Mouse (Mus musculus): ENCODE measurements around the gene Mctp2. TPM values are rescaled to one million over a fixed set of nuclear protein-coding genes. Genes with fewer than 3 reads are reported as not detected.

Gene Mctp2
- total and polyA plus RNA-seq, 3 experiments: not detected

DNA sequence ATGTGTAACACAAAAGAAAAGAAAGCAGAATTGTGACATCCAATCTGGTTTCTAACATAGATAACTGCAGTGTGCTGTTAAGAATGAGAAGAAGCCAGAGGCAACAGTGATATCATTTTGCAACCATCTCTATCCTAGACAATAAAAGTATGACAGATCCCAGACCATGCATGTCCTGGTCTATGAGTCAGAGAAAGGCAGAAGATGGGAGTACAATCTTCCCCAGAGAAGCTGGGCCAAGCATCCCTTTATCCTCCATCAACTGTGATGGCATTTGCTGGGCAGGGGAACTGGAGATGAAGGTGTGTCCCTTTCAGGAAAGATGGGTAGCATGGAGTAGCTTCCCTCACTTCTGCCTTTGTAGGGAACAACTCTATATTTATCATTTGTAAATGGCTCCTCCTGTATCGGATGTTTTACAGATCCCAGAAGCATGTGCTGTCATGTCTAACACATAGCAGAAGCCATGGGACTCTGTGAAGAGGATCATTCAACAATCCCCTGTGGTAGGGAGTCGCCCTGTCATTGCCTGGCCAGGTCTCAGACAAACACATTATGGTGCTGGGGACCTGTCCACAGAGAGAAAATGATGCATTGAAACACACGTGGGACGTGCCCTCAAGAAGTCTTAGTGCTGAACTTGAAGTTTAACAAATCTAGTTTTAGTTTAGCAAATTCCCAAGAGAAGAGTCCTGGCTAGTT is 188.9 kb downstream of the Mctp2 start:
- no peak overlapping the region for H3K9ac ChIP-seq (ENCODE audit: control insufficient read depth, low read depth, low read length, poor library complexity, severe bottlenecking)
- TF ChIP-seq BHLHE40 (IDR thresholded peaks at IDR 0.05; ENCODE audit: borderline replicate concordance, low read depth, low read length) (no peak), GABPA (IDR thresholded peaks at IDR 0.05; ENCODE audit: low read depth, low read length) (no peak), GATA1 (IDR thresholded peaks at IDR 0.05; ENCODE audit: low read depth, low read length) (no peak), TCF12 (IDR thresholded peaks at IDR 0.05; ENCODE audit: low read depth, low read length) (no peak), MEF2A (IDR thresholded peaks at IDR 0.05; ENCODE audit: extremely low read depth, insufficient replicate concordance, low read depth, low read length, poor library complexity, severe bottlenecking) (no peak), USF1 (IDR thresholded peaks at IDR 0.05; ENCODE audit: low read depth, low read length) (no peak), ZC3H11A (IDR thresholded peaks at IDR 0.05; ENCODE audit: low read depth, low read length) (no peak), MYB (IDR thresholded peaks at IDR 0.05; ENCODE audit: low read depth, low read length) (no peak), USF2 (IDR thresholded peaks at IDR 0.05; ENCODE audit: borderline replicate concordance in 1 of 2, insufficient read depth in 1 of 2, low read depth in 1 of 2, low read length in 2 of 2) (no peak), SMC3 (IDR thresholded peaks at IDR 0.05; ENCODE audit: low read depth, low read length) (no peak), NRF1 (IDR thresholded peaks at IDR 0.05; ENCODE audit: insufficient read depth, low read depth, low read length, poor library complexity, severe bottlenecking) (no peak), POLR2AphosphoS2 (IDR thresholded peaks at IDR 0.05; ENCODE audit: low read length) (no peak), RAD21 (IDR thresholded peaks at IDR 0.05; ENCODE audit: low read depth, low read length) (no peak), NELFE (IDR thresholded peaks at IDR 0.05; ENCODE audit: low read depth, low read length) (no peak), POLR2AphosphoS5 (IDR thresholded peaks at IDR 0.05; ENCODE audit: borderline replicate concordance, low read depth, low read length) (no peak), KAT2A (conservative IDR thresholded peaks at IDR 0.05; ENCODE audit: low read depth, low read length) (no peak), MYC (IDR thresholded peaks at IDR 0.05; ENCODE audit: low read depth, low read length) (no peak), EP300 (IDR thresholded peaks at IDR 0.05; ENCODE audit: low read depth in 1 of 2, low read length in 2 of 2) (no peak)
- H3K4me3 ChIP-seq (ENCODE audit: control insufficient read depth in 1 of 2, insufficient read depth in 1 of 2, low read depth in 2 of 2, low read length in 2 of 2): no peak overlapping the region
- no peaks in the 10 kb centered on the region for H3K9me3 ChIP-seq (replicated peaks; ENCODE audit: insufficient read depth, low read length)
- H3K4me1 ChIP-seq (ENCODE audit: control insufficient read depth in 1 of 2, insufficient read depth in 2 of 2, low read length in 2 of 2): no peaks in the 10 kb centered on the region
- H3K27me3 ChIP-seq (ENCODE audit: control insufficient read depth in 1 of 2, insufficient read depth in 2 of 2, low read length in 2 of 2): no peaks in the 10 kb centered on the region
- H3K79me2 ChIP-seq (ENCODE audit: control insufficient read depth, insufficient read depth, low read length, poor library complexity): no peaks in the 10 kb centered on the region
- H3K27ac ChIP-seq (ENCODE audit: control insufficient read depth, low read depth, low read length): no peak overlapping the region
- DNase-seq (ENCODE audit: low read depth, low spot score): no peak
- H3K36me3 ChIP-seq (ENCODE audit: control insufficient read depth in 1 of 2, insufficient read depth in 2 of 2, low read length in 2 of 2): no peaks in the 10 kb centered on the region

DNA sequence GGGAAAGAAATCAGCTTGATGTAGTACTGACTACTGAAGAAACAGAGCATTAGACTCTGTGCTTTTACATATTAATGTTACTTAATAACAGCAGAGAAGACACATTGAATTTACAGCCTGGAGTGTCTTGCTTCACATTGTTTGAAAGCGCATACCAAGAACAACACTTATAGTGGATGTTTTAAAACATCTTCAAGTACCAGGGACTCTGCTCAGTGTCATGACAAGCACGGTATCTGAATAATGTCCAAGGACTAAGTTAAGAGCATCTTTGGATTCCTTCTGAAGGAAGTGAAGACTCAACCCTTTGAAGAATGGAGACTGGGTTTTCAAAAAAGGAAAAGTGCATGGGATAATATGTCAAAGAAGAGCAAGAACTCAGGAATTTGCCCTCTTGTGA is 191.3 kb downstream of the Mctp2 start:
- Histone ChIP-seq H3K27ac (ENCODE audit: control insufficient read depth, low read depth, low read length) (no peak overlapping the region), H3K4me1 (ENCODE audit: control insufficient read depth in 1 of 2, insufficient read depth in 2 of 2, low read length in 2 of 2) (no peaks in the 10 kb centered on the region), H3K4me3 (ENCODE audit: control insufficient read depth in 1 of 2, insufficient read depth in 1 of 2, low read depth in 2 of 2, low read length in 2 of 2) (no peak overlapping the region), H3K27me3 (ENCODE audit: control insufficient read depth in 1 of 2, insufficient read depth in 2 of 2, low read length in 2 of 2) (no peaks in the 10 kb centered on the region), H3K9ac (ENCODE audit: control insufficient read depth, low read depth, low read length, poor library complexity, severe bottlenecking) (no peak overlapping the region), H3K79me2 (ENCODE audit: control insufficient read depth, insufficient read depth, low read length, poor library complexity) (no peaks in the 10 kb centered on the region), H3K9me3 (replicated peaks; ENCODE audit: insufficient read depth, low read length) (no peaks in the 10 kb centered on the region), H3K36me3 (ENCODE audit: control insufficient read depth in 1 of 2, insufficient read depth in 2 of 2, low read length in 2 of 2) (no peaks in the 10 kb centered on the region)
- DNase-seq (ENCODE audit: low read depth, low spot score): no peak
- TF ChIP-seq MYB (IDR thresholded peaks at IDR 0.05; ENCODE audit: low read depth, low read length) (no peak), CHD2 (IDR thresholded peaks at IDR 0.05; ENCODE audit: low read length) (no peak), RCOR1 (IDR thresholded peaks at IDR 0.05; ENCODE audit: low read depth, low read length) (no peak), BHLHE40 (IDR thresholded peaks at IDR 0.05; ENCODE audit: borderline replicate concordance, low read depth, low read length) (no peak), POLR2AphosphoS5 (IDR thresholded peaks at IDR 0.05; ENCODE audit: borderline replicate concordance, low read depth, low read length) (no peak), TBP (IDR thresholded peaks at IDR 0.05; ENCODE audit: low read depth, low read length) (no peak), TCF12 (IDR thresholded peaks at IDR 0.05; ENCODE audit: low read depth, low read length) (no peak), USF2 (IDR thresholded peaks at IDR 0.05; ENCODE audit: borderline replicate concordance in 1 of 2, insufficient read depth in 1 of 2, low read depth in 1 of 2, low read length in 2 of 2) (no peak), ETS1 (IDR thresholded peaks at IDR 0.05; ENCODE audit: low read depth, low read length) (no peak), NRF1 (IDR thresholded peaks at IDR 0.05; ENCODE audit: insufficient read depth, low read depth, low read length, poor library complexity, severe bottlenecking) (no peak)
